27 mouse cellular contexts compared by ENCODE assay signal in genomic region chr19:59852011-59852738, GRCm38 (mm10).
DNase-seq lines count a peak whose midpoint lies in the region; ATAC-seq and TF ChIP-seq lines count a peak whose summit lies in the region.
"Had no signal": no experiment of that assay in that cellular context is flagged by ENCODE, and none has a peak within 500 bp of the region (broad histone marks: within the 10 kb centered on the region; RNA-seq: fewer than 3 reads in every experiment).

No protein-coding gene starts in this region.

- no peaks in the 10 kb centered on the region for H3K4me1 ChIP-seq in kidney, postnatal 0 days (replicated peaks; ENCODE audit: insufficient read depth, low read length)
- H3K4me1 ChIP-seq in embryonic fibroblast, embryonic 13.5 days (ENCODE audit: control insufficient read depth, insufficient read depth, low read length) = peaks cover 12% of the 10 kb centered on the region
- H3K4me1 ChIP-seq in intestine, embryonic 16.5 days (ENCODE audit: control insufficient read depth, insufficient read depth, low read length) = no peaks in the 10 kb centered on the region

- TF ChIP-seq CTCF in kidney, postnatal 0 days (IDR thresholded peaks at IDR 0.05; ENCODE audit: low read depth) = no peak
- TF ChIP-seq CTCF in embryonic fibroblast, embryonic 13.5 days (IDR thresholded peaks at IDR 0.05; ENCODE audit: borderline replicate concordance, insufficient read depth, low read length) = no peak

- no peaks in the 10 kb centered on the region for H3K9me3 ChIP-seq in kidney, postnatal 0 days (replicated peaks; ENCODE audit: low read length)
- H3K9me3 ChIP-seq in intestine, embryonic 16.5 days (ENCODE audit: control insufficient read depth, low read length) = no peaks in the 10 kb centered on the region
- H3K9me3 ChIP-seq: embryonic facial prominence, embryonic 10.5 days; embryonic facial prominence, embryonic 12.5 days; forebrain, embryonic 10.5 days; forebrain, embryonic 12.5 days; G1E had no signal

- no peaks in the 10 kb centered on the region for H3K36me3 ChIP-seq in kidney, postnatal 0 days (ENCODE audit: insufficient read depth, low read length)
- H3K36me3 ChIP-seq in intestine, embryonic 16.5 days (ENCODE audit: control insufficient read depth, insufficient read depth, low read length) = no peaks in the 10 kb centered on the region
- H3K36me3 ChIP-seq: embryonic facial prominence, embryonic 10.5 days; embryonic facial prominence, embryonic 12.5 days; forebrain, embryonic 10.5 days; forebrain, embryonic 12.5 days; G1E had no signal

- no peak overlapping the region for H3K27ac ChIP-seq in kidney, postnatal 0 days
- peak overlapping the region; percentile 80 for H3K27ac ChIP-seq in embryonic fibroblast, embryonic 13.5 days (ENCODE audit: insufficient read depth, low read length)
- H3K27ac ChIP-seq in intestine, embryonic 16.5 days (ENCODE audit: low read length) = no peak overlapping the region
- H3K27ac ChIP-seq: embryonic facial prominence, embryonic 10.5 days; embryonic facial prominence, embryonic 12.5 days; forebrain, embryonic 10.5 days; forebrain, embryonic 12.5 days had no signal

- peak; percentile 22 for DNase-seq in kidney, postnatal 0 days (ENCODE audit: low spot score)
- DNase-seq in kidney, adult 8-10 months = no peak
- no peak for DNase-seq in layer of hippocampus, adult 9-10 months (ENCODE audit: low spot score)
- DNase-seq: adrenal gland, adult 8-10 months; adrenal gland, postnatal 14 days; adrenal gland, postnatal 36 days; B cell, adult 2 months; cerebellum, adult 11-12 months; cerebellum, adult 2 months; cerebellum, adult 9-10 months; cerebellum, postnatal 10 days; cerebellum, postnatal 25 days had no signal

- no peak overlapping the region for H3K9ac ChIP-seq in kidney, postnatal 0 days (ENCODE audit: low read depth, low read length)
- H3K9ac ChIP-seq in intestine, embryonic 16.5 days (ENCODE audit: low read depth, low read length) = no peak overlapping the region
- H3K9ac ChIP-seq: embryonic facial prominence, embryonic 12.5 days; forebrain, embryonic 12.5 days had no signal

- WGBS in kidney, postnatal 0 days = 34% methylated on average over 1 of the region's 1 CpGs
- WGBS in intestine, embryonic 16.5 days = 14% methylated on average over 1 of the region's 1 CpGs

- TF ChIP-seq POLR2A in embryonic fibroblast, embryonic 13.5 days (IDR thresholded peaks at IDR 0.05; ENCODE audit: low read depth, low read length) = no peak

- no peaks in the 10 kb centered on the region for H3K27me3 ChIP-seq in kidney, postnatal 0 days (ENCODE audit: insufficient read depth, low read length)
- no peaks in the 10 kb centered on the region for H3K27me3 ChIP-seq in intestine, embryonic 16.5 days (replicated peaks; ENCODE audit: control insufficient read depth, insufficient read depth, low read length)
- H3K27me3 ChIP-seq: CH12.LX; embryonic facial prominence, embryonic 12.5 days; forebrain, embryonic 12.5 days; Patski had no signal

- H3K4me2 ChIP-seq in kidney, postnatal 0 days (ENCODE audit: low read length) = no peak overlapping the region
- H3K4me2 ChIP-seq in intestine, embryonic 16.5 days (ENCODE audit: low read depth, low read length) = no peak overlapping the region
- H3K4me2 ChIP-seq: embryonic facial prominence, embryonic 12.5 days; forebrain, embryonic 12.5 days had no signal

- no peak for ATAC-seq in kidney, postnatal 0 days (replicated peaks; ENCODE audit: low FRiP score, low read depth)
- ATAC-seq in intestine, embryonic 16.5 days = peak; percentile 75
- no peak for ATAC-seq in megakaryocyte, adult 5-6 weeks (ENCODE audit: poor library complexity, severe bottlenecking)
- ATAC-seq: activated CD4-positive, CD25-positive, alpha-beta regulatory T cell, adult 4 months; CD4-positive, CD25-positive, alpha-beta regulatory T cell, adult 4 months; forebrain, embryonic 14.5 days; forebrain, embryonic 16.5 days; Patski had no signal

- H3K4me3 ChIP-seq in kidney, postnatal 0 days (replicated peaks; ENCODE audit: low read depth, low read length) = no peak overlapping the region
- no peak overlapping the region for H3K4me3 ChIP-seq in embryonic fibroblast, embryonic 13.5 days (ENCODE audit: insufficient read depth, low read length)
- no peak overlapping the region for H3K4me3 ChIP-seq in intestine, embryonic 16.5 days (ENCODE audit: low read length)
- H3K4me3 ChIP-seq: embryonic facial prominence, embryonic 10.5 days; embryonic facial prominence, embryonic 12.5 days; erythroblast, embryonic 14.5 days; forebrain, embryonic 10.5 days; forebrain, embryonic 12.5 days had no signal
